Mouse (Mus musculus): Measurements from ENCODE around the gene Nup50. TPM values are rescaled to one million over a fixed set of nuclear protein-coding genes. Genes with fewer than 3 reads are reported as not detected.

Nup50 gene
- polyA plus RNA-seq, 1 experiment: 18.9 TPM

DNA sequence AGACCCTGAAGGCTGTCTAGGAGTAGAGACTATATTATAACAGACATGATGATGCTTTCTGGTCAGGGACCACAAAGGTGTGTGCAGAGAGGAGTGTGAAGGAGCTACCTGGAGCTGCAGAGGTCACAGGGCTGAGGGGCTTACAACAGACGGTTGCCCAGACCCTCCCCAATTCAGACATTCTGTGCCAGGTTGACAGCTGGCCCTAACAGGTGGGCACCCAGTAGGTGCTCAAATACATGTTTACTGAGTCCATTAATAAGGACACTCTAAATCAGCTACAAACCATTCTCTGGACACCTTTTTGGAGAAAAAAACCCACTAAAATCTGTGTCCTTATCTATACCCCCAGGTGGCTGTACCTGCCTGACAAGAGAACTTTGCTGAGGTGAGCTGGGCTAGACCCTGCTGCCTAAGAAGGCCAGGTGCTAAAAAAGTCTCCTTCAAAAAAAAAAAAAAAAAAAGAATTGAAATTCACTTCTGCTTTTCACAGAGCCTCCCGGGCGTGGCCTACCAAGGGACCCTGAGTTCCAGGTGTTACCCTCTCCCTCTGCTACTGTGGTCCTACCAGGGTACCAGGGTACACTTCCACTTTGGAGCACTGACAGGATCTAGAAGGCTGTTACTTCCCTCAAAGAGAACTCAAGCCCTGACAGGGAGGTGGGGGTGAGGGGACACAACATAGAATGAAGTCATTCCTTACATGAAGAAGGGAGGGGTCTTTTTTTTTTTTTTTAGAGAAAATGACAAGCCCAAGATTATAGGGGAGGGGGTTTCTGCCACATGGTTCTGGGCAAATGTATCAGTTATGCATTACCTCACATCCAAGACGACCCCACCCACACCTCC lies 63.2 kb downstream of the Nup50 start:
- peak overlapping the region; percentile 64 for H3K4me3 ChIP-seq (replicated peaks; ENCODE audit: insufficient read depth, low read depth, low read length)
- 32% methylated on average over 4 of the region's 4 CpGs for WGBS
- DNase-seq: peak in 1 of 2 experiments; percentile 30
- TF ChIP-seq POLR2A (IDR thresholded peaks at IDR 0.05; ENCODE audit: borderline replicate concordance, insufficient read depth, low read length) (no peak), CTCF (IDR thresholded peaks at IDR 0.05; ENCODE audit: borderline replicate concordance, insufficient read depth, low read depth, low read length) (no peak)
- peaks cover 28% of the 10 kb centered on the region for H3K4me1 ChIP-seq (ENCODE audit: control insufficient read depth, insufficient read depth, low read length)
- H3K27ac ChIP-seq (ENCODE audit: insufficient read depth, low read length): 0 out of 2 replicates have a peak overlapping the region, but pooled peaks have one; percentile 18
- no peaks in the 10 kb centered on the region for H3K27me3 ChIP-seq (ENCODE audit: control insufficient read depth, insufficient read depth, low read length)

DNA sequence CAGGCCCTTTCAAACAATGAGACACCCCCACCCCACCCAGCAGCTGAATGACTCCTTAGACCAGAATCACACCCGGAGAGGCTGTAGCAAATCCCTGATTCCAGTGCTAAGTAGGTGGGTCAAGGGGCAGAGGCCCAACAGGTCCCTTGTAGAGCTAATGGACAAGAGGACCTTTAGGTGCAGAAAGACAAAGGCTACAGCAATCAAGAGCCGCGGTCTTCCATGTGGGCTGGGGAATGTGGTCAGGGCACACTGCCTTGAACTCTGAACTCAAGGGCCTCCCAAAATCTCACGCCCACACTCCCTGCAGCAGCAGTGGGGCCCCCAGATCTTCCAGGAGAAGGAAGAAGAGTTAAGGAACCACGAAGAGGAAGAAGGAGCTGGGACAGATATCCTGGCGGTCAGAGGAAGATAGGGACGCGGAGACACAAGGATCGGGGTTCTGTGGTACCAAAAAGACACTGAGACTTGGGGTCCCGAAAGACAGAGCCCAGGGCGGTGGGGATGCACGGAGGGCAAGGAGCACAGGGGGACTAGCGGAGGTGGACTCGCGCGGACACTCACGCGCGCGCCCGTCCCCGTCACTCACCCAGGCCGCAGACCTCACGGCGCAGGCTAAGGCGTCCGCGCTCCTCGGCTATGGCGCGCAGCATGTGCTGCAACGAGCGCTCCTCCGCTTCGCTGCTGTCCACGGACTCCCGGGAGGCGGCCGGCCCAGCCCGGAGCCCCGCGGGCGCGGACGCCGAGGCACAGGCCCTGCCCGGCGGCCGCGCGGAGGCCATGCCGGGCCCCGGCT lies 64.0 kb downstream of the Nup50 start:
- Histone ChIP-seq H3K4me3 (replicated peaks; ENCODE audit: insufficient read depth, low read depth, low read length) (peak overlapping the region; percentile 64), H3K4me1 (ENCODE audit: control insufficient read depth, insufficient read depth, low read length) (peaks cover 20% of the 10 kb centered on the region), H3K27ac (ENCODE audit: insufficient read depth, low read length) (peak overlapping the region; percentile 18; the same call in 1 of the 2 replicates), H3K27me3 (ENCODE audit: control insufficient read depth, insufficient read depth, low read length) (no peaks in the 10 kb centered on the region)
- no peak for TF ChIP-seq POLR2A (IDR thresholded peaks at IDR 0.05; ENCODE audit: borderline replicate concordance, insufficient read depth, low read length)
- TF ChIP-seq CTCF (IDR thresholded peaks at IDR 0.05; ENCODE audit: borderline replicate concordance, insufficient read depth, low read depth, low read length): no peak
- peak in 1 of 2 experiments; percentile 65 for DNase-seq
- under 1% methylated on average over 46 of the region's 53 CpGs for WGBS

DNA sequence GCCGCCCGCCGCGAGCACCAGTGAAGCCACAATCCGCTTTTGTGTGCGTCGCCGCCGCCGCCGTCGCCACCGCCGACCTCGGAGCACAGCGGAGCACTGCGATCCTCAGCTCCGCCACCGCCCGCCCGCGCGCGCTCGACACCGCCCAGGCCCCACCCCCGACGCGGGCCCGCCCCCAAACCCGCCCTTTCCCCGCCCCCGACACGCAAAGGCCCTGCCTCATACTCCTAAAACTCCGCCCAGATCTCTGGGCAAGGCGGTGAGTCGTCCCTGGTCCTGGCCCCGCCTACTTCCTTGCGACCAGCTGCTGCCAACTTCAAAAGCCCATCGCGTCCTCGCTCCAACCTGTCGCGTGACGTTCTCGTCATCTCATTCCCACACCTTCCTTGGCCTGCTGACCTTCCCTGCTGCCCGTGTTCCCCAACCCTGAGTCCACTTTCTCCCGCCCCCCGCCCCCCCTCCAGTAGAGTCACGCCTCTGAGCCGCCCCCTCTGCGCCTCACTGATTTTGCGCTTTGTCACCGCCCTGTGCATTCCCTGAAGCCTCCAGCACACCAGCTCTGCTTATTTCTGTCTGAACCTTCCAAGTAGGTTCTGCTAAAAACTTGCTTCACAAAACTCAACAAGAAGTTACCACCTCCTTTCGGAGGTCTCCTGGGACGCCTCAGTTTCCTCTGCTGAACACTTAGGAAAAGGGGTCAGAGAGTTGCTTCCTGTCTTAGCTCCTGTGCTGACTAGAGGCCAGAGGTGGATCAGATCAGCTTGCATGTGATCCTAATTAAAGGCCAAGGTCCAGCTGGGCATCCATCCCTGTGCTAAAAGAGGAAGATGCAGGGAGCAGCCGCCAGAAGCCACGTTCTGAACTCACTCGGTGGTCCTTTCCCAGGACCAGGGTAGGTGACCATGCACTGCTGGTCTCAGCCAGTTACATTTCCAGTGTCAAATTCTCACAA lies 64.9 kb downstream of the Nup50 start, which contains the start of gene 5031439G07Rik:
Gene 5031439G07Rik (minus strand): TSS at position 678 of the 952 bp plus-strand sequence.
- H3K4me3 ChIP-seq (replicated peaks; ENCODE audit: insufficient read depth, low read depth, low read length): peak within 1 kb of the TSS; percentile 79
- H3K27ac ChIP-seq (ENCODE audit: insufficient read depth, low read length): 0 out of 2 replicates have a peak within 1 kb of the TSS, but pooled peaks have one; percentile 18

DNA sequence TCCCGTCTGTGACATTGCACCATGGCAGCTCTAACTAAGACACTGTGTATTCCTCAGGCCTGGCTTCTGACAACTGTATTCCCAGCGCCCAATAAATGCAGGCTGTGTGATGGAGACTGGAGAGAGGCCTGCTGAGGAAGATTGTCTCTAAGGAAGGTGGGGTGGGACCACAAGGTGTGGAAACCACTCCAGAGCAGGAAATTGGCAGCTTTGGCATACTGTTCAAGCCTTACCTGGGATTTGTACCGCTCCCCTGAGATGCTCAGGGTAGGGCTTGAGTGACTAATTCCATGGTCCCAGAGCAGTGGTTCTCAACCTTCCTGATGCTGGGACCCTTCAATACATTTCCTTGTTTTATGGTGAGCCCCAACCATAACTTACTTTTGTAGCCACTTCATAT lies 65.9 kb downstream of the Nup50 start:
- no peak for DNase-seq
- Histone ChIP-seq H3K27me3 (ENCODE audit: control insufficient read depth, insufficient read depth, low read length) (no peaks in the 10 kb centered on the region), H3K4me1 (ENCODE audit: control insufficient read depth, insufficient read depth, low read length) (peaks cover 5% of the 10 kb centered on the region), H3K4me3 (replicated peaks; ENCODE audit: insufficient read depth, low read depth, low read length) (no peak overlapping the region), H3K27ac (ENCODE audit: insufficient read depth, low read length) (no peak overlapping the region)
- TF ChIP-seq CTCF (IDR thresholded peaks at IDR 0.05; ENCODE audit: borderline replicate concordance, insufficient read depth, low read depth, low read length): no peak
- no peak for TF ChIP-seq POLR2A (IDR thresholded peaks at IDR 0.05; ENCODE audit: borderline replicate concordance, insufficient read depth, low read length)
- 84% methylated on average over 3 of the region's 3 CpGs for WGBS

More for the DNA sequence above, 64.9 kb downstream of the Nup50 start, which contains the start of gene 5031439G07Rik:
- TF ChIP-seq POLR2A (IDR thresholded peaks at IDR 0.05; ENCODE audit: borderline replicate concordance, insufficient read depth, low read length): peak; percentile 75
- TF ChIP-seq CTCF (IDR thresholded peaks at IDR 0.05; ENCODE audit: borderline replicate concordance, insufficient read depth, low read depth, low read length): no peak
- H3K4me1 ChIP-seq (ENCODE audit: control insufficient read depth, insufficient read depth, low read length): peaks cover 14% of the 10 kb centered on the region
- WGBS: 2% methylated on average over 59 of the region's 59 CpGs
- no peaks in the 10 kb centered on the region for H3K27me3 ChIP-seq (ENCODE audit: control insufficient read depth, insufficient read depth, low read length)
- peak; percentile 84 to 91 for DNase-seq

DNA sequence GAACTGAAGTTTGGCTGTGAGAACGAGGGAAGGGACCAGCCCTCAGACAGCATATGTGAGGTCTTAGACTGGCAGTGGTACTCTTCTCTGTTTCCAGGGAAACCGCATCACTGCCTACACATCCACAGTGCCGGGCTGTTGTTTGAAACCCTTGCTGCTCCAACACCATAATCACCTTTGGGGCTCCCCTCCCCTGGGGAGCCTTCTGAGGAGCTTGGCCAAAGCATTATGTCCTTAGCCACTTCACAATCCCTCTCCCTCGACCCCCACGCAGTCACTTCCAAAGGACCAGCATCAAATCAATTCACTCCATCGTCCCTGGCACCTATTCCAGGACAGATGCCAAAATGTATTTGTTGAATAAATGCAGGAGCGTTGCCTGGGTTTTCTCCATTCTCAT lies 66.6 kb downstream of the Nup50 start:
- no peak for DNase-seq
- H3K4me1 ChIP-seq (ENCODE audit: control insufficient read depth, insufficient read depth, low read length): peaks cover 3% of the 10 kb centered on the region
- no peak overlapping the region for H3K4me3 ChIP-seq (replicated peaks; ENCODE audit: insufficient read depth, low read depth, low read length)
- H3K27ac ChIP-seq (ENCODE audit: insufficient read depth, low read length): no peak overlapping the region
- TF ChIP-seq CTCF (IDR thresholded peaks at IDR 0.05; ENCODE audit: borderline replicate concordance, insufficient read depth, low read depth, low read length): no peak
- WGBS: 25% methylated on average over 7 of the region's 7 CpGs
- H3K27me3 ChIP-seq (ENCODE audit: control insufficient read depth, insufficient read depth, low read length): no peaks in the 10 kb centered on the region

Other genes starting within 250 kb of the Nup50 start
- gene Arhgap8, start 203.4 kb upstream of the Nup50 start, polyA plus RNA-seq (2012; rRNA removed): 0.18 and 0.27 TPM in 2 replicates
- gene Phf21b, start 67.4 kb upstream of the Nup50 start, polyA plus RNA-seq (2012; rRNA removed): 36.5 and 37.1 TPM in 2 replicates
- gene Gm29666, start 3.4 kb upstream of the Nup50 start, polyA plus RNA-seq (2012; rRNA removed): 1.9 and 2.2 TPM in 2 replicates
- gene 5031439G07Rik, start 65.1 kb downstream of the Nup50 start, polyA plus RNA-seq (2012; rRNA removed): 100 and 116 TPM in 2 replicates
- 0.20 and 0.22 TPM in 2 replicates for gene Upk3a, start 93.7 kb downstream of the Nup50 start, polyA plus RNA-seq (2012; rRNA removed)
- gene Fam118a, start 105.5 kb downstream of the Nup50 start, polyA plus RNA-seq (2012; rRNA removed): 17.1 and 17.4 TPM in 2 replicates
- gene Smc1b, start 208.6 kb downstream of the Nup50 start, polyA plus RNA-seq (2012; rRNA removed): 0.05 and 0.23 TPM in 2 replicates
- 0.13 and 0.29 TPM in 2 replicates for gene Ribc2, start 208.7 kb downstream of the Nup50 start, polyA plus RNA-seq (2012; rRNA removed)